Mouse (Mus musculus): ENCODE data around the gene Fkrp. TPM values are rescaled to one million over a fixed set of nuclear protein-coding genes. Genes with fewer than 3 reads are reported as not detected.

Fkrp gene
- total and polyA plus RNA-seq, 3 experiments: 16.5 to 23.4 (median 20.3) TPM

DNA sequence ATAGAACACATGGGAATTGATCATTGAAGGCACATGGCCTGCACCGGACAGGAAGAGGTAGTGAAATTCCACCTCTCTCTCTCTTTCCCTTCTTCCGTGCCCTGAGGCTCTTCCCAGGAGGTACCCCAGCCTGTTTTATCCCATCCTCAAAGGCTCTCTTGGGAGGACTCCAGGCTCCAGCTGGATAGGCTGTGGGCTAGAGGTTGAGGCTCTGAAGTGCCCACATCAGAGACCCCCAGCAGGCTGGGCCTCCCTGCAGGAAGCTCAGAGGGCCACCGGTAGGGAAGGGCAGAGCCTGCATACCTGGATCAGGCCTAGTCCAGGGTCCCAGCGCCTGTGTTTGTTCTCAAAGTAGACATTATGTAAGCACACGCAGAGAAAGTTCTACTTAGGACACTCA is 54.9 kb downstream of the Fkrp start:
- Histone ChIP-seq H3K4me3 (replicated peaks in 1 of 3; ENCODE audit: low read depth in 2 of 3, low read length in 2 of 3, poor library complexity in 1 of 3) (no peak overlapping the region), H3K4me2 (ENCODE audit: insufficient read depth, low read depth, poor library complexity, severe bottlenecking) (no peak overlapping the region), H3K4me1 (ENCODE audit: control insufficient read depth in 1 of 2, insufficient read depth in 2 of 2) (peaks cover 2 to 12% of the 10 kb centered on the region in 2 experiments; a peak in 2 of 4 replicates), H3K9me3 (replicated peaks; ENCODE audit: low read length) (peaks cover 3% of the 10 kb centered on the region), H3K36me3 (replicated peaks in 1 of 2; ENCODE audit: control insufficient read depth in 1 of 2, insufficient read depth in 1 of 2, low read length in 1 of 2) (no peaks in the 10 kb centered on the region), H3K79me2 (replicated peaks; ENCODE audit: control insufficient read depth, extremely low read depth, insufficient read depth, poor library complexity, severe bottlenecking) (no peaks in the 10 kb centered on the region), H3K27ac (ENCODE audit: insufficient read depth, low read depth) (no peak overlapping the region), H3K9ac (ENCODE audit: insufficient read depth, low read depth) (no peak overlapping the region), H3K27me3 (replicated peaks) (no peaks in the 10 kb centered on the region)
- dilution Hi-C loops (cut with MboI; ENCODE audit: extremely low pct_ligation_motif_present, extremely low pct_unique_long_range_greater_than_20kb, low sequenced_read_pairs): no loop called here
- TF ChIP-seq RCOR1 (conservative IDR thresholded peaks at IDR 0.05; ENCODE audit: low read depth, low read length) (no peak), ZKSCAN1 (IDR thresholded peaks at IDR 0.05; ENCODE audit: borderline replicate concordance, low read depth, low read length) (no peak), MYC (IDR thresholded peaks at IDR 0.05; ENCODE audit: low read depth, low read length) (no peak), EP300 (IDR thresholded peaks at IDR 0.05; ENCODE audit: low read length) (no peak), TBP (conservative IDR thresholded peaks at IDR 0.05; ENCODE audit: low read depth, low read length) (no peak), ZNF384 (IDR thresholded peaks at IDR 0.05; ENCODE audit: low read depth, low read length) (no peak), SMC3 (IDR thresholded peaks at IDR 0.05; ENCODE audit: low read depth, low read length) (no peak), CTCF (conservative IDR thresholded peaks at IDR 0.05 in 1 of 2, IDR thresholded peaks at IDR 0.05 in 1 of 2; ENCODE audit: low read depth in 2 of 2, low read length in 2 of 2) (no peak), MAFK (IDR thresholded peaks at IDR 0.05; ENCODE audit: insufficient replicate concordance, low read length) (no peak), GABPA (IDR thresholded peaks at IDR 0.05; ENCODE audit: insufficient replicate concordance, low read depth, low read length) (no peak), ZMIZ1 (IDR thresholded peaks at IDR 0.05; ENCODE audit: low read depth, low read length) (no peak), ELF1 (IDR thresholded peaks at IDR 0.05; ENCODE audit: low read depth, low read length) (no peak), RAD21 (IDR thresholded peaks at IDR 0.05; ENCODE audit: low read depth, low read length) (no peak), E2F4 (IDR thresholded peaks at IDR 0.05; ENCODE audit: insufficient replicate concordance, low read depth, low read length) (no peak), KAT2A (IDR thresholded peaks at IDR 0.05; ENCODE audit: insufficient replicate concordance, low read length) (no peak), USF2 (conservative IDR thresholded peaks at IDR 0.05; ENCODE audit: low read depth, low read length) (no peak)
- DNase-seq (ENCODE audit: extremely low read depth): no peak
- in situ Hi-C loops (cut with MboI; ENCODE audit: low pct_ligation_motif_present, low pct_unique_long_range_greater_than_20kb, low sequenced_read_pairs): no loop called here

DNA sequence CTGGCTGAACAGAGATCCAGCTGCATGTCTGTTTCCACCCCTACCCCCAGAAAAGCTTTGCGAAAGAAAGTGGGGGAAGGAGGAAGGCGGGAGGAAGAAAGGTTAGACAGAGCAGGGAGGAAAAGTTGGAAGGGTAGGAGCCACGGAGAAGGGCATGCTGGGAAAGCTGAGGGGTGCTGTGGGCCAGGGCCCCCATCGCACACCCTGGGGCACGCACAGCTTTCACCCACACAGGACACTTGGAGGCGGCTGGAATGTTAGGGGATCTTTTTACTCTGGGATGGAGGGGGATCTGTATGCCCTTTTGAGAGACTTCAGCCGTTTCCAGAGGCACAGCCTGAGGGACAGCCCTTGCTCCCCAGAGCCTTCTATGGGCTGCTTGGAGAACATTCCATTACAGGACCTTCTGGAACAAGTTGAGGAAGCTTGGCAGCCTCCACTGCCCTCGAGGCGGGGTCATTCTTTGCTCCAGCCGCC is 55.5 kb downstream of the Fkrp start:
- H3K27ac ChIP-seq (ENCODE audit: insufficient read depth, low read depth): no peak overlapping the region

More for the DNA sequence above, 55.5 kb downstream of the Fkrp start:
- Histone ChIP-seq H3K4me2 (ENCODE audit: insufficient read depth, low read depth, poor library complexity, severe bottlenecking) (no peak overlapping the region), H3K4me3 (replicated peaks in 1 of 3; ENCODE audit: low read depth in 2 of 3, low read length in 2 of 3, poor library complexity in 1 of 3) (no peak overlapping the region), H3K4me1 (ENCODE audit: control insufficient read depth in 1 of 2, insufficient read depth in 2 of 2) (peaks cover 2 to 12% of the 10 kb centered on the region in 2 experiments; a peak in 2 of 4 replicates), H3K79me2 (replicated peaks; ENCODE audit: control insufficient read depth, extremely low read depth, insufficient read depth, poor library complexity, severe bottlenecking) (no peaks in the 10 kb centered on the region), H3K36me3 (replicated peaks in 1 of 2; ENCODE audit: control insufficient read depth in 1 of 2, insufficient read depth in 1 of 2, low read length in 1 of 2) (no peaks in the 10 kb centered on the region), H3K9ac (ENCODE audit: insufficient read depth, low read depth) (no peak overlapping the region), H3K27me3 (replicated peaks) (no peaks in the 10 kb centered on the region), H3K9me3 (replicated peaks; ENCODE audit: low read length) (peaks cover 3% of the 10 kb centered on the region)
- no peak for TF ChIP-seq RCOR1 (conservative IDR thresholded peaks at IDR 0.05; ENCODE audit: low read depth, low read length)
- no peak for TF ChIP-seq JUND (conservative IDR thresholded peaks at IDR 0.05; ENCODE audit: low read depth, low read length)
- TF ChIP-seq UBTF (IDR thresholded peaks at IDR 0.05; ENCODE audit: low read depth, low read length): no peak
- TF ChIP-seq SMC3 (IDR thresholded peaks at IDR 0.05; ENCODE audit: low read depth, low read length): no peak
- no peak for TF ChIP-seq IRF4 (IDR thresholded peaks at IDR 0.05; ENCODE audit: low read depth, low read length)
- TF ChIP-seq KAT2A (IDR thresholded peaks at IDR 0.05; ENCODE audit: insufficient replicate concordance, low read length): no peak
- TF ChIP-seq E2F4 (IDR thresholded peaks at IDR 0.05; ENCODE audit: insufficient replicate concordance, low read depth, low read length): no peak
- TF ChIP-seq ELF1 (IDR thresholded peaks at IDR 0.05; ENCODE audit: low read depth, low read length): no peak
- in situ Hi-C loops (cut with MboI; ENCODE audit: low pct_ligation_motif_present, low pct_unique_long_range_greater_than_20kb, low sequenced_read_pairs): no loop called here
- no peak for DNase-seq (ENCODE audit: extremely low read depth)
- dilution Hi-C loops (cut with MboI; ENCODE audit: extremely low pct_ligation_motif_present, extremely low pct_unique_long_range_greater_than_20kb, low sequenced_read_pairs): no loop called here
